Mouse (Mus musculus) megakaryocyte, embryonic 14.5 days (primary cell): ENCODE results near the gene Cgnl1.

Experiments
- FLI1 ChIP-seq: IDR thresholded peaks from 2 replicates; pipeline ENCODE4 v1.6.1; 2012; ENCODE audit warnings: low read length, inconsistent platforms, mixed read lengths
- GATA1 ChIP-seq: IDR thresholded peaks from 3 replicates; pipeline ENCODE4 v1.6.1; 2012; ENCODE audit warnings: mixed read lengths, low read length, inconsistent platforms, borderline replicate concordance

DNA sequence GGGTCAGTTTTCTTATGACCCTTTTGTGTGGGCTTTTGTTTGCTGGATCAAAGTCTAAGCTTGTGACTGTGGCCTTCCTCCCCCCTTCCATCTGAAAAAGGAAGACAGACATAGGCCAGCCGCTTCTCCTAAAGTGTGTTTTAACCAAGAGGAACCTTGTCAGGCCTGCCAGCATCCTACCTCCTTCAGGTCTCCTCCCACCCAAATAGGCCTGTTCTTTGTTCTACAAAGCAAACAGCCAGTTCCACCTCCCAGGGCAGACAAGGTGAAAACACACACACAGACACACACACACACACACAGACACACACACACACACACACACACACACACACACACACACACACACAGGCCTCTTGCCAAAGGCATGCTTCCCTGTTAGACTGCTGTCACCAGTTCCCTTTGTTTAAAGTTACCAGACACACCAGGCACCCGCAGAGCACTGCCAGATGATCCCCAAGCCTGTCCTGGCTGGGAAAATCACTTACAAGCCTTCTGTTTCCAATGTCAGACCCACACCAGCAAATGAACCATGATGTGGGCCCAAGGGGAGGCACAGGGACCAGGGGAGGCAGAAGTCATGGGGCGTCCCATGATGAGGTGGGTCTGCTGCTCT lies 95.5 kb downstream of the Cgnl1 start:
- TF ChIP-seq FLI1 (no peak), GATA1 (no peak)
